9 mouse cellular contexts compared by ENCODE assay signal in the genomic region with DNA sequence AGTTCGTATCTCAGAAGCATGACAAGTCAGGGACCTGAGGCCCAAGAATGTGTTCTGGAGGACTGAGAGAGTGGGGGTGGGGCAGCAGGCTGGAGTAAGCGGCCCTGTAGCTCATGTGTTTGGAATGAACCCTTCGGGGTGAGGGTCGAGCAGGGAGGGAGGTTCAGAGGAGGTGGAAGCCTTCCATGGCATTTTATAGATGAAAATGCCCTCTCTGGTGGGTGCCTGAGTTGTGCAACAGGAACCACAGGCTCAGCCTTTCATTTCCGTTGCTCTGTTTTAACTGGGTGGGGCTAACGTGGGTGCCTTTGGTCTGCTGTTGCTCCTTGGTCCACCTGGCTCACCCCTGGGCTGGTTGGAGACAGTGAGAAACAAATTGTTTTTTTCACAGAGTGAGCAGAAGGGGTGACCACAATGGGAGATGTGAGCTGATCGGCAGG. TPM values are rescaled to one million over a fixed set of nuclear protein-coding genes. Genes with fewer than 3 reads are reported as not detected.
DNase-seq lines count a peak whose midpoint lies in the region; ATAC-seq and TF ChIP-seq lines count a peak whose summit lies in the region.
"Had no signal": no experiment of that assay in that cellular context is flagged by ENCODE, and none has a peak within 500 bp of the region (broad histone marks: within the 10 kb centered on the region; RNA-seq: fewer than 3 reads in every experiment).

No protein-coding gene starts in this region.

- no peaks in the 10 kb centered on the region for H3K27me3 ChIP-seq in heart, adult 2 months (ENCODE audit: control insufficient read depth, insufficient read depth, low read length)
- no peaks in the 10 kb centered on the region for H3K27me3 ChIP-seq in heart, embryonic 13.5 days (replicated peaks)
- no peaks in the 10 kb centered on the region for H3K27me3 ChIP-seq in forebrain, embryonic 11.5 days (ENCODE audit: control insufficient read depth, insufficient read depth, low read length)
- peaks cover 21% of the 10 kb centered on the region for H3K27me3 ChIP-seq in forebrain, embryonic 13.5 days

- H3K27ac ChIP-seq in heart, adult 2 months, result peak overlapping the region; percentile 89
- peak overlapping the region; percentile 92 for H3K27ac ChIP-seq in heart, embryonic 13.5 days (replicated peaks)
- no peak overlapping the region for H3K27ac ChIP-seq in forebrain, embryonic 11.5 days (ENCODE audit: low read depth, low read length)
- no peak overlapping the region for H3K27ac ChIP-seq in forebrain, embryonic 13.5 days

- H3K4me3 ChIP-seq in heart, adult 2 months, result no peak overlapping the region
- no peak overlapping the region for H3K4me3 ChIP-seq in heart, embryonic 13.5 days
- H3K4me3 ChIP-seq in forebrain, embryonic 11.5 days (ENCODE audit: low read depth, low read length), result no peak overlapping the region
- no peak overlapping the region for H3K4me3 ChIP-seq in forebrain, embryonic 13.5 days
- H3K4me3 ChIP-seq: erythroblast, embryonic 14.5 days had no signal

- TF ChIP-seq POLR2A in heart, adult 2 months (IDR thresholded peaks at IDR 0.05; ENCODE audit: insufficient read depth, low read depth, low read length), result peak; percentile 21; the same call in 1 of the 2 replicates

- H3K9me3 ChIP-seq in heart, embryonic 13.5 days, result no peaks in the 10 kb centered on the region
- no peaks in the 10 kb centered on the region for H3K9me3 ChIP-seq in forebrain, embryonic 11.5 days (ENCODE audit: control insufficient read depth, low read length)
- H3K9me3 ChIP-seq in forebrain, embryonic 13.5 days (replicated peaks), result no peaks in the 10 kb centered on the region

- TF ChIP-seq EP300 in heart, adult 2 months (IDR thresholded peaks at IDR 0.05; ENCODE audit: insufficient read depth, low read depth, low read length), result no peak

- 11% methylated on average over 7 of the region's 7 CpGs for WGBS in heart, adult 2 months
- 8% methylated on average over 7 of the region's 7 CpGs for WGBS in heart, embryonic 13.5 days
- WGBS in forebrain, embryonic 11.5 days, result 65% methylated on average over 7 of the region's 7 CpGs
- WGBS in forebrain, embryonic 13.5 days, result 64% methylated on average over 7 of the region's 7 CpGs

- peaks cover 3% of the 10 kb centered on the region; the same call in 1 of the 2 replicates for H3K79me2 ChIP-seq in heart, adult 2 months (replicated peaks; ENCODE audit: control insufficient read depth, insufficient read depth, low read length)

- peak overlapping the region; percentile 68 for H3K4me2 ChIP-seq in heart, embryonic 13.5 days
- H3K4me2 ChIP-seq in forebrain, embryonic 11.5 days (ENCODE audit: low read depth, low read length, severe bottlenecking), result no peak overlapping the region
- H3K4me2 ChIP-seq in forebrain, embryonic 13.5 days, result no peak overlapping the region

- no peak for ATAC-seq in heart, embryonic 13.5 days (ENCODE audit: extremely low read depth, insufficient number of reproducible peaks, low FRiP score, low TSS enrichment)
- peak; percentile 72 for ATAC-seq in neutrophil, adult 5-6 weeks (ENCODE audit: extremely low read depth, insufficient number of reproducible peaks, low FRiP score, poor library complexity, severe bottlenecking)
- no peak for ATAC-seq in forebrain, embryonic 11.5 days (replicated peaks; ENCODE audit: low FRiP score)
- ATAC-seq in forebrain, embryonic 13.5 days, result no peak

- intact Hi-C loops in heart, adult 2 months (cut with DNase I), result no loop called here

- peak overlapping the region; percentile 29; the same call in 1 of the 2 replicates for H3K9ac ChIP-seq in heart, adult 2 months (ENCODE audit: low read depth, low read length)
- H3K9ac ChIP-seq in heart, embryonic 13.5 days, result peak overlapping the region; percentile 77
- H3K9ac ChIP-seq in forebrain, embryonic 11.5 days (ENCODE audit: low read length), result no peak overlapping the region
- no peak overlapping the region for H3K9ac ChIP-seq in forebrain, embryonic 13.5 days

- H3K36me3 ChIP-seq in heart, adult 2 months (ENCODE audit: control insufficient read depth, insufficient read depth, low read length), result peaks cover 57% of the 10 kb centered on the region
- peaks cover 46% of the 10 kb centered on the region for H3K36me3 ChIP-seq in heart, embryonic 13.5 days
- no peaks in the 10 kb centered on the region for H3K36me3 ChIP-seq in forebrain, embryonic 11.5 days (ENCODE audit: control insufficient read depth, insufficient read depth, low read length)
- no peaks in the 10 kb centered on the region for H3K36me3 ChIP-seq in forebrain, embryonic 13.5 days (ENCODE audit: poor library complexity, severe bottlenecking)

- DNase-seq in heart, adult 2 months, result peak in 1 of 2 experiments; percentile 58
- no peak for DNase-seq in heart, postnatal 4 days
- DNase-seq in CD4-positive helper T cell, adult 2 months (ENCODE audit: low read depth, low spot score), result peak; percentile 83
- no peak for DNase-seq in cerebellum, adult 9-11 months
- DNase-seq in forebrain, embryonic 11.5 days (ENCODE audit: low spot score), result no peak

- TF ChIP-seq CTCF in heart, adult 2 months (IDR thresholded peaks at IDR 0.05), result no peak

- H3K4me1 ChIP-seq in heart, adult 2 months (ENCODE audit: control insufficient read depth, insufficient read depth, low read length), result peaks cover 55% of the 10 kb centered on the region
- H3K4me1 ChIP-seq in heart, embryonic 13.5 days, result peaks cover 97% of the 10 kb centered on the region
- H3K4me1 ChIP-seq in forebrain, embryonic 11.5 days (replicated peaks; ENCODE audit: control insufficient read depth, insufficient read depth, low read length), result peaks cover 2% of the 10 kb centered on the region; the same call in 1 of the 2 replicates
- peaks cover 8% of the 10 kb centered on the region for H3K4me1 ChIP-seq in forebrain, embryonic 13.5 days

RNA-seq across cellular contexts. Expression of a gene that starts 9.2 kb away (rescaled TPM):
- 10 to 100 TPM; 68.7 to 81.5 TPM for total RNA-seq in heart, adult 2 months (2021)
- polyA plus RNA-seq in heart, adult 2 months (2012; rRNA removed), result 57.2 and 86.2 TPM in 2 replicates
- total RNA-seq in heart, postnatal 4 days (2021), result 100 to 1,000 TPM; 107 to 115 TPM
- 83.9 and 95.4 TPM in 2 replicates for polyA plus RNA-seq in heart, embryonic 13.5 days (2015; fragmentation: Nextera tagmentation; extraction: Ambion mirVana)
- 371 and 393 TPM in 2 replicates for total RNA-seq in neutrophil, adult 5-6 weeks (2017)
- polyA plus RNA-seq in forebrain, embryonic 11.5 days (2014; fragmentation: Nextera tagmentation; extraction: Ambion mirVana), result 6.4 and 7.2 TPM in 2 replicates
- 6.5 and 7.0 TPM in 2 replicates for polyA plus RNA-seq in forebrain, embryonic 13.5 days (2015; fragmentation: Nextera tagmentation; extraction: Ambion mirVana)

Comparison
In these comparisons a context has a peak if more than half of its experiments do, and no peak if none do; other contexts are left out.
1. H3K27ac ChIP-seq: peak in heart, adult 2 months (single experiment) and heart, embryonic 13.5 days (single experiment); none in forebrain, embryonic 11.5 days (single experiment) and forebrain, embryonic 13.5 days (single experiment).
2. H3K9ac ChIP-seq: peak in heart, adult 2 months (single experiment) and heart, embryonic 13.5 days (single experiment); none in forebrain, embryonic 11.5 days (single experiment) and forebrain, embryonic 13.5 days (single experiment).